Mouse (Mus musculus) adrenal gland, adult 18-20 months (tissue): ENCODE measurements at regions not wholly inside any gene's neighbourhood (a gene's known extent, or its start where the extent isn't known, plus 50 kb on each side); places are given as distances from the start of the nearest gene placed in this dataset.

ENCODE experiments used
- DNase-seq, 2 experiments: peaks; one replicate each; pipeline ENCODE4 v3.0.0; 2021 to 2022; ENCODE audit warnings: low spot score in 2 of 2

- DNase-seq = no peak
Measured at GRCm38 (mm10) chr4:106261901-106262560, 54.0 kb upstream of the Usp24 start.

GRCm38 (mm10) chr4:106262751-106263725, 53.0 kb upstream of the Usp24 start:
- DNase-seq = no peak
